Mouse (Mus musculus) kidney, adult 2 months (tissue): ENCODE data around the gene Rybp.

ENCODE experiments used
- CTCF ChIP-seq: fragments of 200-500 bp; conservative IDR thresholded peaks from 2 replicates; pipeline ENCODE4 v1.5.1; 2011; ENCODE audit warnings: low read depth, mild to moderate bottlenecking, control low read depth, low read length, moderate library complexity, mixed read lengths; ENCODE audit not compliant: insufficient read depth, insufficient read length
- POLR2A ChIP-seq: fragments of 200-500 bp; IDR thresholded peaks from one replicate; pipeline ENCODE4 v1.6.1; 2011; ENCODE audit warnings: low read depth, low read length, control low read depth

DNA sequence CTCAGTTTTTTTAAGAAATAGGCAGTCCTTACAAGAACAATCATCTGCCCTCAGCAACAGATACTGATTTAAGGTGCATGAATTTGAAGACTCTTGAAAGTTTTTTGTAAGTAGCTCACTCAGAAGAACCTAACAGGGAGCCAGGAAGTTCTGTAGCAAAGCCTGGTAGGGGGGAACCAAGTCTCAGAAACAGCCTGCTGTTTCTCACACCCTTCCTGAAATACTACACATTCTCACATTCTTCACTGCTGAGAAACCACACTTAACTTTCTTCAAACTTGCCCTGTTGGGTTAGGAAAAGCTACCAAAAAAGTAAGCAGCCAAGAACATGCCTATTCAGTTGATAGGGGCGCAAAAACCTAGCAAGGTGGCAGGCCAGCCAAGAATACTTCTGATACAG, 32.6 kb downstream of the Rybp start:
- TF ChIP-seq CTCF (no peak), POLR2A (no peak)
